Mouse (Mus musculus) spleen, postnatal 4 days (tissue): ENCODE results near the gene Yy2.

Experiments
- DNase-seq, 2 experiments: peaks; one replicate each; pipeline ENCODE4 v3.0.0; 2022; ENCODE audit warnings: low spot score in 2 of 2

Yy2 gene

GRCm38 (mm10) chrX:157568840-157569239 is at the start of gene Yy2:
Gene Yy2, minus strand, starts transcription at chrX:157568985.
- DNase-seq = no peak

GRCm38 (mm10) chrX:157612894-157613293 is 44.1 kb upstream of the Yy2 start:
- DNase-seq = no peak

GRCm38 (mm10) chrX:157601450-157601849 is 32.7 kb upstream of the Yy2 start:
- no peak for DNase-seq

- DNase-seq = peak; percentile 40 to 72
Measured at GRCm38 (mm10) chrX:157598186-157598996, 29.6 kb upstream of the Yy2 start, which contains the start of gene Mbtps2. Gene Mbtps2, minus strand, starts transcription at chrX:157598715.

GRCm38 (mm10) chrX:157597585-157598185 is 28.9 kb upstream of the Yy2 start:
- DNase-seq = no peak

- no peak for DNase-seq
Measured at GRCm38 (mm10) chrX:157596802-157597201, 28.0 kb upstream of the Yy2 start.

- no peak for DNase-seq
Measured at GRCm38 (mm10) chrX:157595927-157596326, 27.1 kb upstream of the Yy2 start.

- DNase-seq = no peak
Measured at GRCm38 (mm10) chrX:157594606-157595005, 25.8 kb upstream of the Yy2 start.

GRCm38 (mm10) chrX:157587001-157587400 is 18.2 kb upstream of the Yy2 start:
- DNase-seq = no peak

- DNase-seq = no peak
Measured at GRCm38 (mm10) chrX:157586397-157586796, 17.6 kb upstream of the Yy2 start.

- no peak for DNase-seq
Measured at GRCm38 (mm10) chrX:157579108-157579614, 10.4 kb upstream of the Yy2 start.

GRCm38 (mm10) chrX:157574683-157575082 is 5.9 kb upstream of the Yy2 start:
- DNase-seq = no peak

GRCm38 (mm10) chrX:157563794-157564193 is 5.0 kb downstream of the Yy2 start:
- DNase-seq = no peak

GRCm38 (mm10) chrX:157547082-157547481 is 21.7 kb downstream of the Yy2 start:
- DNase-seq = no peak
